Mouse (Mus musculus): ENCODE results near the gene Zfyve9. TPM values are rescaled to one million over a fixed set of nuclear protein-coding genes. Genes with fewer than 3 reads are reported as not detected.
A peak's percentile ranks its signal among the peaks of the same experiment; 100 is the strongest.

Zfyve9 gene
- total and polyA plus RNA-seq, 2 experiments from 2014 or later = 9.2 to 28.5 TPM

- H3K27me3 ChIP-seq (ENCODE audit: insufficient read depth, low read length) = no peaks in the 10 kb centered on the region
- no peaks in the 10 kb centered on the region for H3K36me3 ChIP-seq (ENCODE audit: insufficient read depth, low read length)
- no peak overlapping the region for H3K4me2 ChIP-seq (ENCODE audit: low read depth, low read length)
- H3K4me3 ChIP-seq (ENCODE audit: low read length) = no peak overlapping the region
- no peak overlapping the region for H3K9ac ChIP-seq (replicated peaks; ENCODE audit: low read length)
- H3K27ac ChIP-seq = no peak overlapping the region
- whole genome bisulfite sequencing = 56% methylated on average over 2 of the region's 2 CpGs
- peak; percentile 71 for TF ChIP-seq CTCF (IDR thresholded peaks at IDR 0.05; ENCODE audit: low read depth)
- H3K9me3 ChIP-seq (ENCODE audit: low read length) = no peaks in the 10 kb centered on the region
- no peaks in the 10 kb centered on the region for H3K4me1 ChIP-seq (ENCODE audit: insufficient read depth, low read length)
- DNase-seq (ENCODE audit: low spot score) (peak; percentile 78), ATAC-seq (no peak; the same call in 1 of the 2 replicates)
Measured at GRCm38 (mm10) chr4:108798083-108798830, 17.7 kb upstream of the Zfyve9 start.

GRCm38 (mm10) chr4:108796701-108797100 lies 16.1 kb upstream of the Zfyve9 start:
- Histone ChIP-seq H3K4me3 (ENCODE audit: low read length) (no peak overlapping the region), H3K9ac (replicated peaks; ENCODE audit: low read length) (no peak overlapping the region), H3K27ac (no peak overlapping the region), H3K4me2 (ENCODE audit: low read depth, low read length) (no peak overlapping the region), H3K9me3 (ENCODE audit: low read length) (no peaks in the 10 kb centered on the region), H3K36me3 (ENCODE audit: insufficient read depth, low read length) (no peaks in the 10 kb centered on the region), H3K4me1 (ENCODE audit: insufficient read depth, low read length) (no peaks in the 10 kb centered on the region), H3K27me3 (ENCODE audit: insufficient read depth, low read length) (no peaks in the 10 kb centered on the region)
- no peak for TF ChIP-seq CTCF (IDR thresholded peaks at IDR 0.05; ENCODE audit: low read depth)
- WGBS = 57% methylated on average over 4 of the region's 4 CpGs
- ATAC-seq (no peak), DNase-seq (ENCODE audit: low spot score) (no peak)

- DNase-seq (ENCODE audit: low spot score) (no peak), ATAC-seq (no peak)
- whole genome bisulfite sequencing = 57% methylated on average over 1 of the region's 1 CpGs
- H3K9ac ChIP-seq (replicated peaks; ENCODE audit: low read length) = no peak overlapping the region
- H3K36me3 ChIP-seq (ENCODE audit: insufficient read depth, low read length) = no peaks in the 10 kb centered on the region
- H3K4me2 ChIP-seq (ENCODE audit: low read depth, low read length) = no peak overlapping the region
- H3K4me1 ChIP-seq (ENCODE audit: insufficient read depth, low read length) = no peaks in the 10 kb centered on the region
- TF ChIP-seq CTCF (IDR thresholded peaks at IDR 0.05; ENCODE audit: low read depth) = no peak
- no peak overlapping the region for H3K27ac ChIP-seq
- no peaks in the 10 kb centered on the region for H3K27me3 ChIP-seq (ENCODE audit: insufficient read depth, low read length)
- no peak overlapping the region for H3K4me3 ChIP-seq (ENCODE audit: low read length)
- no peaks in the 10 kb centered on the region for H3K9me3 ChIP-seq (ENCODE audit: low read length)
Measured at GRCm38 (mm10) chr4:108793941-108794340, 13.3 kb upstream of the Zfyve9 start.

- no peaks in the 10 kb centered on the region for H3K27me3 ChIP-seq (ENCODE audit: insufficient read depth, low read length)
- H3K27ac ChIP-seq = no peak overlapping the region
- H3K9ac ChIP-seq (replicated peaks; ENCODE audit: low read length) = no peak overlapping the region
- H3K4me1 ChIP-seq (ENCODE audit: insufficient read depth, low read length) = no peaks in the 10 kb centered on the region
- DNase-seq (ENCODE audit: low spot score) (no peak), ATAC-seq (no peak)
- WGBS = 69% methylated on average over 1 of the region's 1 CpGs
- no peak for TF ChIP-seq CTCF (IDR thresholded peaks at IDR 0.05; ENCODE audit: low read depth)
- H3K4me2 ChIP-seq (ENCODE audit: low read depth, low read length) = no peak overlapping the region
- H3K4me3 ChIP-seq (ENCODE audit: low read length) = no peak overlapping the region
- no peaks in the 10 kb centered on the region for H3K36me3 ChIP-seq (ENCODE audit: insufficient read depth, low read length)
- H3K9me3 ChIP-seq (ENCODE audit: low read length) = no peaks in the 10 kb centered on the region
Measured at GRCm38 (mm10) chr4:108790507-108790906, 9.9 kb upstream of the Zfyve9 start.

GRCm38 (mm10) chr4:108789258-108789936 lies 8.8 kb upstream of the Zfyve9 start:
- Histone ChIP-seq H3K27me3 (ENCODE audit: insufficient read depth, low read length) (no peaks in the 10 kb centered on the region), H3K27ac (no peak overlapping the region), H3K4me2 (ENCODE audit: low read depth, low read length) (no peak overlapping the region), H3K4me1 (ENCODE audit: insufficient read depth, low read length) (no peaks in the 10 kb centered on the region), H3K9me3 (ENCODE audit: low read length) (no peaks in the 10 kb centered on the region), H3K9ac (replicated peaks; ENCODE audit: low read length) (no peak overlapping the region), H3K4me3 (ENCODE audit: low read length) (no peak overlapping the region), H3K36me3 (ENCODE audit: insufficient read depth, low read length) (no peaks in the 10 kb centered on the region)
- ATAC-seq (no peak), DNase-seq (ENCODE audit: low spot score) (no peak)
- no peak for TF ChIP-seq CTCF (IDR thresholded peaks at IDR 0.05; ENCODE audit: low read depth)
- 75% methylated on average over 6 of the region's 6 CpGs for WGBS

- DNase-seq (ENCODE audit: low spot score) (no peak), ATAC-seq (no peak)
- no peaks in the 10 kb centered on the region for H3K36me3 ChIP-seq (ENCODE audit: insufficient read depth, low read length)
- no peak overlapping the region for H3K4me2 ChIP-seq (ENCODE audit: low read depth, low read length)
- TF ChIP-seq CTCF (IDR thresholded peaks at IDR 0.05; ENCODE audit: low read depth) = no peak
- WGBS = 29% methylated on average over 8 of the region's 8 CpGs
- no peaks in the 10 kb centered on the region for H3K9me3 ChIP-seq (ENCODE audit: low read length)
- no peaks in the 10 kb centered on the region for H3K27me3 ChIP-seq (ENCODE audit: insufficient read depth, low read length)
- H3K4me3 ChIP-seq (ENCODE audit: low read length) = no peak overlapping the region
- H3K9ac ChIP-seq (replicated peaks; ENCODE audit: low read length) = no peak overlapping the region; the same call in 1 of the 2 replicates
- H3K27ac ChIP-seq = no peak overlapping the region
- no peaks in the 10 kb centered on the region for H3K4me1 ChIP-seq (ENCODE audit: insufficient read depth, low read length)
Measured at GRCm38 (mm10) chr4:108782421-108783085, 2.0 kb upstream of the Zfyve9 start.
